Mouse (Mus musculus): ENCODE results near the gene Cbarp. TPM values are rescaled to one million over a fixed set of nuclear protein-coding genes. Genes with fewer than 3 reads are reported as not detected.

Cbarp gene
- polyA plus RNA-seq, 1 experiment from 2014 or later: 4.7 TPM

DNA sequence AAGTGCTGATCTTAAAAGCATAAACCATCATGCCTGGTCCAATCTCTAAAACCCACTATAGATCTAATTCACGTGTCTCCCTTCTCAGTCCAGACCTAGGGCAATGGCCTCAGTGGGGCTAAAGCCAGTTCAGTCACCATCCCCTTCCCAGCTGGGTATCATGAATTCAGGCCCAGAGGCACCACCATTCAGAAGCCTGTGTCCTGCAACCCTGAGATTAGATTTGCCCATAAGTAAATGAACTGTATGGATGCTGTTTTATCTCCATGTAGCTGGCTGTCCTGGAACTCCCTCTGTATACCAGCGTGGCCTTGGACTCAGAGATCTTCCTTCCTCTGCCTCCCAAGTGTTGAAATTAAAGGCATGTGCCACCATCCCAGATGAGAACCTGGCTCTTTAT lies 37.6 kb downstream of the Cbarp start:
- TF ChIP-seq CTCF (IDR thresholded peaks at IDR 0.05; ENCODE audit: low read depth): no peak
- Histone ChIP-seq H3K27me3 (ENCODE audit: insufficient read depth, low read length) (no peaks in the 10 kb centered on the region), H3K27ac (peak overlapping the region; percentile 75; the same call in 1 of the 2 replicates), H3K4me1 (replicated peaks; ENCODE audit: insufficient read depth, low read length) (peaks cover 24% of the 10 kb centered on the region), H3K36me3 (ENCODE audit: insufficient read depth, low read length) (no peaks in the 10 kb centered on the region), H3K9ac (ENCODE audit: low read depth, low read length) (peak overlapping the region; percentile 91; the same call in 1 of the 2 replicates), H3K4me2 (ENCODE audit: low read length) (peak overlapping the region; percentile 98; the same call in 1 of the 2 replicates), H3K9me3 (replicated peaks; ENCODE audit: low read length) (no peaks in the 10 kb centered on the region), H3K4me3 (replicated peaks; ENCODE audit: low read depth, low read length) (no peak overlapping the region)
- 79% methylated on average over 2 of the region's 2 CpGs for WGBS
- DNase-seq (ENCODE audit: low spot score) (no peak), ATAC-seq (replicated peaks; ENCODE audit: low FRiP score, low read depth) (no peak)

DNA sequence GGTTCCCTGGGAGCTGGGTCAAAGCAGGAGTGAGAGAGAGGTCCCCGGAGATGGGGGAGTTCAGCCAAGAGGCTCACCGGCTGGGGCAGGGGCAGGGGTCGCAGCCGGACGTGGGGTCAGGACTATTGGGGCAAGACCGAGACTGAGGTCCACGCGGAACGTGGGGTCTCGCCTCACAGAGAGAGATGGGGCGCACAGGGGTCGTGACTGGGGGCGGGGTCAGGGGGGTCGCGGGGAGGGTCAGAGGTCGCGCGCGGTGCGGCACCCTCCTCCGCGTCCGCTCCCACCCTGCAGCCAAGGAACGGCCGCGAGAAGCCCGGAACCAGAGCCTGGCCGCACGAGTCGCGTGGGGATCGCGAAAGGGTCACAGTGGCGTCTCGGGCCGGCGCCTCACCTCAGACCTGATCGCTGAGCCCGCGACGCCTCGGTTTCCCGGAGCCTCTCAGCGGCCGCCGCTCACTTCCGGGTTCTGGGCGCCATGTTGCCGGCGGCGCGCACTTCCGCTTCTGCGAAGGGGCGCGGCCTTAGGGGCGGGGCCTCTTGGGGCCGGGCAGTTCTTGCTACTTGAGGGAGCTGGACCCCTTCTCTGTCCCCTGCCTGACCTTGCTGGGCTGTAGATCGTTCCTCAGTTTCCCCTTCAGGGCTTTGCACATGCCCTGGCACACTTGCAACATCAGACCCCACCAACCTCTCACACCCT lies 38.3 kb downstream of the Cbarp start:
- Histone ChIP-seq H3K27ac (peak overlapping the region; percentile 75), H3K9ac (ENCODE audit: low read depth, low read length) (peak overlapping the region; percentile 91), H3K4me3 (replicated peaks; ENCODE audit: low read depth, low read length) (peak overlapping the region; percentile 95), H3K36me3 (ENCODE audit: insufficient read depth, low read length) (no peaks in the 10 kb centered on the region), H3K27me3 (ENCODE audit: insufficient read depth, low read length) (no peaks in the 10 kb centered on the region), H3K4me1 (replicated peaks; ENCODE audit: insufficient read depth, low read length) (peaks cover 29% of the 10 kb centered on the region), H3K9me3 (replicated peaks; ENCODE audit: low read length) (no peaks in the 10 kb centered on the region), H3K4me2 (ENCODE audit: low read length) (peak overlapping the region; percentile 98)
- under 1% methylated on average over 56 of the region's 59 CpGs for WGBS
- ATAC-seq (replicated peaks; ENCODE audit: low FRiP score, low read depth) (peak; percentile 87), DNase-seq (ENCODE audit: low spot score) (peak; percentile 91)
- TF ChIP-seq CTCF (IDR thresholded peaks at IDR 0.05; ENCODE audit: low read depth): no peak

DNA sequence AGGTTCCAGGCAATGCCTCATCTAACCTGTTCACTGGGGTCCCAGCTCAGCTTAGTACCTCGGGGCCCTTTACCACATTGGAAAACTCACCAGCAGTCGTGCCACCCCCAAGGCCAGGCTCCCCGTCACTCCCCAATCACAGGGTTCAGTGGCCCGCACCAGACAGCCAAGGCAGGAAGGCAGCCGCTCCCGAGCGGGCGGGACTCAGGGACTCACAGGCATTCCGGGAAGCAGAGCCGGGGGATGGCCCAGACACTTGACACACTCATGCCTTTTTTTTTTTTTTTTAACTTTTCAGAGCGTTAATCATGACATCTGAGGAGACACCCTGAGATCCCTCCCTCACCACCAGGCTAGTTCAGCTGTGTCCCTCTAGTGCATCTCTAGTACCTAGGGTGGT lies 39.7 kb downstream of the Cbarp start:
- ATAC-seq (replicated peaks; ENCODE audit: low FRiP score, low read depth) (no peak; the same call in 1 of the 2 replicates), DNase-seq (ENCODE audit: low spot score) (peak; percentile 71)
- peak overlapping the region; percentile 91 for H3K9ac ChIP-seq (ENCODE audit: low read depth, low read length)
- H3K27ac ChIP-seq: no peak overlapping the region
- H3K36me3 ChIP-seq (ENCODE audit: insufficient read depth, low read length): no peaks in the 10 kb centered on the region
- peaks cover 37% of the 10 kb centered on the region for H3K4me1 ChIP-seq (replicated peaks; ENCODE audit: insufficient read depth, low read length)
- H3K4me2 ChIP-seq (ENCODE audit: low read length): peak overlapping the region; percentile 98
- peak overlapping the region; percentile 95; the same call in 1 of the 2 replicates for H3K4me3 ChIP-seq (replicated peaks; ENCODE audit: low read depth, low read length)
- no peak for TF ChIP-seq CTCF (IDR thresholded peaks at IDR 0.05; ENCODE audit: low read depth)
- no peaks in the 10 kb centered on the region for H3K27me3 ChIP-seq (ENCODE audit: insufficient read depth, low read length)
- 26% methylated on average over 11 of the region's 11 CpGs for WGBS
- no peaks in the 10 kb centered on the region for H3K9me3 ChIP-seq (replicated peaks; ENCODE audit: low read length)

DNA sequence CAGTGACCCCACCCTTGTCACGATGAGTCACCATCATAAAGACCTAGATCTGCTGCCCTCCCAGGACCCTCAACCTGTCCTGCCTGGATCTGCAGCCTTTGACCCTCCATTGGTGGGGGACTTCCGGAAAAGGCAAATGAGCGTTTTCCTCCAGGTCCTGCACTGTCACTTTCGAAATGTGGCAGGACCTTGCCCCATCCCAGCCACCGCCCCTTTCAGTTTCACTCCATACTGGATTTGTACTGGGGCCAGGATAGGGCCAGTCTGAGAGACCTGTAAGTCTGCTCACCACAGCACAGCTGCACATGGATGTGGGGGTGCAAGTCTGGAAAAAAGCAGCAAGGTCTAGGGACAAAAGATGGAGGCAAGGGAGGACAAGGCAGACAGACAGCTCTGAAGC lies 42.0 kb downstream of the Cbarp start:
- Histone ChIP-seq H3K4me2 (ENCODE audit: low read length) (no peak overlapping the region), H3K36me3 (ENCODE audit: insufficient read depth, low read length) (no peaks in the 10 kb centered on the region), H3K4me1 (replicated peaks; ENCODE audit: insufficient read depth, low read length) (peaks cover 51% of the 10 kb centered on the region), H3K9ac (ENCODE audit: low read depth, low read length) (no peak overlapping the region), H3K27ac (no peak overlapping the region), H3K9me3 (replicated peaks; ENCODE audit: low read length) (no peaks in the 10 kb centered on the region), H3K4me3 (replicated peaks; ENCODE audit: low read depth, low read length) (no peak overlapping the region), H3K27me3 (ENCODE audit: insufficient read depth, low read length) (no peaks in the 10 kb centered on the region)
- DNase-seq (ENCODE audit: low spot score): no peak
- 68% methylated on average over 5 of the region's 5 CpGs for WGBS
- no peak for ATAC-seq (replicated peaks; ENCODE audit: low FRiP score, low read depth)
- no peak for TF ChIP-seq CTCF (IDR thresholded peaks at IDR 0.05; ENCODE audit: low read depth)

DNA sequence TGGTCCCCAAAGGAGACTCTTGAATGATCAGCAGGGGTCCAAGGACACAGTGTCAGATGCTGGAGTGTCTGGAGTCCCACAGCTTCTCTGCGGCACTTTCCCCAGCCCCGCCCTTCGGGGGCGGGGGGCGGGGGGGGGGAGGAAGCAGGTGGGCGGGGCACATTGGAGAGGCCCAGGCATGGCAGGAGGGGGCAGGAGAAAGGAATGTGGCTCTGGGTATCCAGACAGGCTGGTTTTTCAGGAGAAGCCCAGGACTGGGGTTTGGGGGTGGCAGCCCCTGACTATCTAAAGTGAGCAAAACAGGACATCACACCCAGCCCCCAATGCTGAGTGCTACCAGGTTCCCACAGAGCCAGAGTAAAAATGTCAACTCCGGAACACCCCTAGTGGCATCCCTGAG lies 43.4 kb downstream of the Cbarp start:
- WGBS: 9% methylated on average over 4 of the region's 7 CpGs
- H3K27ac ChIP-seq: peak overlapping the region; percentile 54; the same call in 1 of the 2 replicates
- no peaks in the 10 kb centered on the region for H3K9me3 ChIP-seq (replicated peaks; ENCODE audit: low read length)
- no peak overlapping the region for H3K9ac ChIP-seq (ENCODE audit: low read depth, low read length)
- no peaks in the 10 kb centered on the region for H3K36me3 ChIP-seq (ENCODE audit: insufficient read depth, low read length)
- H3K27me3 ChIP-seq (ENCODE audit: insufficient read depth, low read length): no peaks in the 10 kb centered on the region
- no peak overlapping the region for H3K4me3 ChIP-seq (replicated peaks; ENCODE audit: low read depth, low read length)
- no peak overlapping the region for H3K4me2 ChIP-seq (ENCODE audit: low read length)
- DNase-seq (ENCODE audit: low spot score) (peak; percentile 30), ATAC-seq (replicated peaks; ENCODE audit: low FRiP score, low read depth) (0 out of 2 replicates have a peak, but pooled peaks have one; percentile 11)
- no peak for TF ChIP-seq CTCF (IDR thresholded peaks at IDR 0.05; ENCODE audit: low read depth)
- H3K4me1 ChIP-seq (replicated peaks; ENCODE audit: insufficient read depth, low read length): peaks cover 58% of the 10 kb centered on the region

DNA sequence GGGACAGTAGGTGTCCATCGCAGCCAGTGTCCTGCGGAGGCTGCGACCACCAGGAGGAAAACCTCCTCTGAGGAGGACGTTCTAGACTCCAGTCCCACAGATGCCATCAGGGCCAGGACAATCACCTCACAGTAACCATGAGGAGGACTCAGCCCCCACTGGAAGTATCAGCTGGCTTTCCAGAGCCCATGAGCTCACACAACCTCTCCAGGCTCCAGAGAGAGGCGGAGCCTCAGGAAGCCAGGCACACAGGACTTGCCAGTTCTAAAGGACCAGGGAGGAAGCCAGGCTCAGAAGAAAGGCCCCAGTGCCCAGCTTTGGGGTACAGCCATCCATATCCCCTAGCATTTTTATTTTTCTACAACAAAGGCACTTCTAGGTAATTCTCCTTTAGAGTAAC lies 45.1 kb downstream of the Cbarp start:
- WGBS: 89% methylated on average over 5 of the region's 5 CpGs
- no peak overlapping the region for H3K9ac ChIP-seq (ENCODE audit: low read depth, low read length)

More for the DNA sequence above, 45.1 kb downstream of the Cbarp start:
- H3K4me1 ChIP-seq (replicated peaks; ENCODE audit: insufficient read depth, low read length): peaks cover 45% of the 10 kb centered on the region
- H3K9me3 ChIP-seq (replicated peaks; ENCODE audit: low read length): no peaks in the 10 kb centered on the region
- no peak for DNase-seq (ENCODE audit: low spot score)
- no peak overlapping the region for H3K4me3 ChIP-seq (replicated peaks; ENCODE audit: low read depth, low read length)
- no peak overlapping the region for H3K4me2 ChIP-seq (ENCODE audit: low read length)
- ATAC-seq (replicated peaks; ENCODE audit: low FRiP score, low read depth): no peak
- H3K27ac ChIP-seq: peak overlapping the region; percentile 36; the same call in 1 of the 2 replicates
- no peaks in the 10 kb centered on the region for H3K27me3 ChIP-seq (ENCODE audit: insufficient read depth, low read length)
- no peaks in the 10 kb centered on the region for H3K36me3 ChIP-seq (ENCODE audit: insufficient read depth, low read length)
- TF ChIP-seq CTCF (IDR thresholded peaks at IDR 0.05; ENCODE audit: low read depth): no peak
